Mouse (Mus musculus) G1E (cell line): ENCODE data around the gene Cd84.

Experiments
- CTCF ChIP-seq: IDR thresholded peaks from 2 replicates; pipeline ENCODE4 v1.5.1; 2012; ENCODE audit warnings: low read depth, low read length, inconsistent platforms, mixed read lengths
- GATA1 ChIP-seq: IDR thresholded peaks from 2 replicates; pipeline ENCODE4 v1.6.1; 2012; ENCODE audit warnings: borderline replicate concordance, low read length, inconsistent platforms, mixed read lengths
- GATA2 ChIP-seq: IDR thresholded peaks from 2 replicates; pipeline ENCODE4 v1.6.1; 2012; ENCODE audit warnings: low read depth, low read length, inconsistent platforms, borderline replicate concordance
- POLR2AphosphoS5 ChIP-seq: IDR thresholded peaks from 2 replicates; pipeline ENCODE4 v1.6.1; 2012; ENCODE audit warnings: low read depth, low read length, inconsistent platforms; ENCODE audit not compliant: insufficient replicate concordance
- TAL1 ChIP-seq: conservative IDR thresholded peaks from 2 replicates; pipeline ENCODE4 v1.6.1; 2012; ENCODE audit warnings: low read depth, low read length, inconsistent platforms, mixed read lengths

DNA sequence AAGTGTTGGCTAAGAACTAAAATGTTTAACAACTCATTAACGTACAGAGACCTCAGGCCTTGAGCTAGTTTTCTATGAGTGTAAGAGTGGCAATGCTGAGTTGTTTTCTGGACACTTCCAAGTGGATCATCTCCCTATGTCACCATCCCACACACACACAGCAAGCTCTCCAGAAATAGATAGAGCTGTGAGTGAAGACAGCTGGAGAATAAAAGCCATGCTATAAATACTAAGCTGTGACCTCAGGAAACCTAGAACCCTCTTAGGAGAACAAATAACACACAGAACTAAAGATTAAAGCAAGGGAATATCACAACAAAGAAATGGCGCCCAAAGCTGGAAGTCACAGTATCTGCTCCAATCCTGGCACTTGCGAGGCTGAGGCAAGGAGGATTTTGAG lies 48.0 kb upstream of the Cd84 start:
- no peak for TF ChIP-seq CTCF
- no peak for TF ChIP-seq GATA1
- no peak for TF ChIP-seq POLR2AphosphoS5
- TF ChIP-seq TAL1: no peak
- TF ChIP-seq GATA2: no peak
